Mouse (Mus musculus) myocyte (in vitro differentiated cells): ENCODE data around the gene Gclc. TPM values are rescaled to one million over a fixed set of nuclear protein-coding genes. Genes with fewer than 3 reads are reported as not detected.

Source experiments
- H3K27me3 ChIP-seq: one replicate; pipeline ENCODE4 v1.6.1; 2011; ENCODE audit not compliant: control insufficient read depth, insufficient read depth, insufficient read length
- H3K36me3 ChIP-seq: one replicate; pipeline ENCODE4 v1.6.1; 2011; ENCODE audit not compliant: control insufficient read depth, insufficient read depth
- H3K4me2 ChIP-seq: one replicate; pipeline ENCODE4 v1.6.1; 2011; ENCODE audit warnings: low read depth, control low read depth
- H3K4me3 ChIP-seq: one replicate; pipeline ENCODE4 v1.5.1; 2011; ENCODE audit warnings: mild to moderate bottlenecking, control low read depth, moderate library complexity
- H3K79me2 ChIP-seq: one replicate; pipeline ENCODE4 v1.6.1; 2011; ENCODE audit not compliant: control insufficient read depth, insufficient read depth
- H3ac ChIP-seq: one replicate; pipeline ENCODE4 v1.6.1; 2011; ENCODE audit not compliant: control insufficient read depth, insufficient read length
- CEBPB ChIP-seq: IDR thresholded peaks from 2 replicates; pipeline ENCODE4 v1.6.1; 2011; ENCODE audit warnings: mild to moderate bottlenecking, moderate library complexity; ENCODE audit not compliant: poor library complexity, insufficient read depth, severe bottlenecking
- E2F4 ChIP-seq: IDR thresholded peaks from one replicate; pipeline ENCODE4 v1.6.1; 2011; ENCODE audit warnings: mild to moderate bottlenecking, control low read depth, moderate library complexity; ENCODE audit not compliant: insufficient read depth
- MAX ChIP-seq: IDR thresholded peaks from one replicate; pipeline ENCODE4 v1.6.1; 2011; ENCODE audit warnings: low read depth, mild to moderate bottlenecking, control low read depth
- MYOD1 ChIP-seq, 3 experiments: IDR thresholded peaks; one replicate each; pipeline ENCODE4 v1.6.1; 2011; ENCODE audit warnings: control low read depth in 2 of 3, low read depth in 2 of 3, mild to moderate bottlenecking in 2 of 3, moderate library complexity in 1 of 3; ENCODE audit not compliant: insufficient read length in 2 of 3, control insufficient read depth in 1 of 3
- MYOG ChIP-seq, 3 experiments: IDR thresholded peaks; one replicate each; pipeline ENCODE4 v1.6.1; 2011; ENCODE audit warnings: control low read depth in 2 of 3, low read depth in 2 of 3, mild to moderate bottlenecking in 2 of 3; ENCODE audit not compliant: insufficient read length in 2 of 3, control insufficient read depth in 1 of 3, insufficient read depth in 1 of 3
- POLR2A ChIP-seq: IDR thresholded peaks from one replicate; pipeline ENCODE4 v1.6.1; 2011; ENCODE audit warnings: low read depth, mild to moderate bottlenecking, control low read depth, moderate library complexity; ENCODE audit not compliant: insufficient read length
- POLR2AphosphoS2 ChIP-seq: IDR thresholded peaks from one replicate; pipeline ENCODE4 v1.6.1; 2011; ENCODE audit warnings: low read depth, control low read depth; ENCODE audit not compliant: insufficient read length
- REST ChIP-seq: IDR thresholded peaks from one replicate; pipeline ENCODE4 v1.6.1; 2011; ENCODE audit warnings: mild to moderate bottlenecking, control low read depth, moderate library complexity; ENCODE audit not compliant: insufficient read depth, insufficient read length
- SRF ChIP-seq: IDR thresholded peaks from one replicate; pipeline ENCODE4 v1.6.1; 2011; ENCODE audit warnings: low read depth; ENCODE audit not compliant: control insufficient read depth, insufficient read length
- TCF12 ChIP-seq: IDR thresholded peaks from one replicate; pipeline ENCODE4 v1.6.1; 2011; ENCODE audit warnings: mild to moderate bottlenecking, control low read depth; ENCODE audit not compliant: poor library complexity, insufficient read depth, severe bottlenecking
- TCF3 ChIP-seq: IDR thresholded peaks from one replicate; pipeline ENCODE4 v1.6.1; 2011; ENCODE audit warnings: low read depth, control low read depth; ENCODE audit not compliant: insufficient read length
- USF1 ChIP-seq: IDR thresholded peaks from one replicate; pipeline ENCODE4 v1.6.1; 2011; ENCODE audit warnings: low read depth, mild to moderate bottlenecking, control low read depth, moderate library complexity
- polyA plus RNA-seq: library from polyadenylated mRNA; unstranded; fragments of >200 nt; fragmentation: generic; extraction: Trizol; gene quantifications from one replicate; pipeline ENCODE4 v1.2.1, GENCODE M21; 2012; ENCODE audit warnings: missing spikeins

Gene Gclc
- polyA plus RNA-seq, 1 experiment: 9.0 TPM

DNA sequence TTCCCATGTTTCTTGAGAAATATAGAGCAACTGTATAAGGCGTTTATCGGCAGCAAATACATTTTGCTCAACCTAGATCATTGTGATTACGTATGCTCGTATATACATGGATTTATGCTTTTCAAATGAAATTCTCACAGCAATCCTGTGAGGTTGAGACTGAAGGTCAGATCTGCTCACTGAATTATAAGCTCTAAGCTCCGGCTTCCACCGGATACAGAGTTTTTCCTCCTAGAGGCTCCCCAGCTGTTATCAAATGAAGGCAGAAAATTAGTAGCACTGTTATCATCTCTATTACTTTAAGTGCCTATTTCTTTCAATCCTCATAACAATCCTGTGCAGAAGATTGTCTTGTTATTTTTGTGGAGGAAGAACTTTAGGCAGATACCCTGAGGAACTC, 80.8 kb downstream of the Gclc start:
- H3K4me3 ChIP-seq: no peak overlapping the region

GRCm38 (mm10) chr9:77835756-77836155, 81.4 kb downstream of the Gclc start:
- H3K36me3 ChIP-seq: no peaks in the 10 kb centered on the region
- no peak overlapping the region for H3K4me2 ChIP-seq
- TF ChIP-seq TCF12 (no peak), REST (no peak), MYOD1 (IDR thresholded peaks at IDR 0.05; ENCODE audit: control insufficient read depth in 1 of 3, insufficient read length in 2 of 3, low read depth in 2 of 3) (no peak), MAX (no peak), SRF (no peak), POLR2AphosphoS2 (no peak), TCF3 (no peak), POLR2A (no peak), MYOG (IDR thresholded peaks at IDR 0.05; ENCODE audit: control insufficient read depth in 1 of 3, insufficient read depth in 1 of 3, insufficient read length in 2 of 3, low read depth in 2 of 3) (no peak), USF1 (no peak), CEBPB (no peak), E2F4 (no peak)
- no peak overlapping the region for H3K4me3 ChIP-seq
- no peaks in the 10 kb centered on the region for H3K27me3 ChIP-seq
- no peaks in the 10 kb centered on the region for H3K79me2 ChIP-seq
- H3ac ChIP-seq: no peak overlapping the region

More for the DNA sequence above, 80.8 kb downstream of the Gclc start:
- H3K4me2 ChIP-seq: no peak overlapping the region
- H3K27me3 ChIP-seq: no peaks in the 10 kb centered on the region
- H3K79me2 ChIP-seq: no peaks in the 10 kb centered on the region
- no peaks in the 10 kb centered on the region for H3K36me3 ChIP-seq
- TF ChIP-seq E2F4: no peak
- no peak overlapping the region for H3ac ChIP-seq

DNA sequence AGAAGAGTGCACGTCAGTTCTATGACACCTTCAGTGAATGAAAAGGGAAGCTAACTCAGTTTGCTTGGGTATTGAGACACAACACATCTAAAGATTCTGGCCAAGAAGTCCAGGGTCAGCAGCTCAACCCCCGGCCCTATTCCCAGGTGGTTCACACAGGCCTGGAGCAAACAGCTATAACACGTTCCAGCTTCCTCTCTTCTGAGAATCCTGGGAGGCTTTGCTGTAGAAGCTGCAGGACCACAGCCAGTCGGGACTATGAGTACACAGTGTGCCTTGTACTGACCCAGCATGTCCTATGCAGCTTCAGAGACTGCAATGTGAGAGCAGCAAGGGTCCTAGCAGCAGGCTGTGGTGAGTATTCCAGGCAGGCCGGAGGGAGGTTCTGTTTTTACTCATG, 84.3 kb downstream of the Gclc start:
- H3ac ChIP-seq: no peak overlapping the region
- H3K27me3 ChIP-seq: peaks cover 5% of the 10 kb centered on the region

More for the DNA sequence above, 84.3 kb downstream of the Gclc start:
- no peak for TF ChIP-seq SRF
- no peak for TF ChIP-seq POLR2A
- no peak for TF ChIP-seq REST
- no peak for TF ChIP-seq TCF12
- TF ChIP-seq E2F4: no peak
- H3K79me2 ChIP-seq: no peaks in the 10 kb centered on the region
- no peaks in the 10 kb centered on the region for H3K36me3 ChIP-seq
- no peak overlapping the region for H3K4me2 ChIP-seq
- no peak overlapping the region for H3K4me3 ChIP-seq

Other genes with a start within 250 kb of the Gclc start
- 10.4 TPM for gene Lrrc1, start 209.7 kb upstream of the Gclc start, polyA plus RNA-seq
- gene Klhl31, start 118.0 kb upstream of the Gclc start, polyA plus RNA-seq: 7.4 TPM
- gene Elovl5, start 162.8 kb downstream of the Gclc start, polyA plus RNA-seq: 45.1 TPM